Mouse (Mus musculus) embryonic fibroblast, embryonic 13.5 days (primary cell): ENCODE results near the gene Coq8a.

Experiments
- CTCF ChIP-seq: IDR thresholded peaks from 2 replicates; pipeline ENCODE4 v1.5.1; 2011; ENCODE audit warnings: mild to moderate bottlenecking, control low read depth, low read length, moderate library complexity, borderline replicate concordance; ENCODE audit not compliant: insufficient read depth
- POLR2A ChIP-seq: IDR thresholded peaks from 2 replicates; pipeline ENCODE4 v1.6.1; 2011; ENCODE audit warnings: low read depth, mild to moderate bottlenecking, control low read depth, low read length, moderate library complexity

GRCm38 (mm10) chr1:180194781-180195471, 4.5 kb downstream of the Coq8a start:
- TF ChIP-seq CTCF (no peak), POLR2A (no peak)
